Mouse (Mus musculus) adrenal gland, postnatal 36 days (tissue): ENCODE results near the gene Lsm7. TPM values are rescaled to one million over a fixed set of nuclear protein-coding genes. Genes with fewer than 3 reads are reported as not detected.

Source experiments
- DNase-seq, 2 experiments: peaks; one replicate each; pipeline ENCODE4 v3.0.0; 2021; ENCODE audit warnings: mixed read lengths in 1 of 2
- long read RNA-seq, 2 experiments: library from polyadenylated mRNA; stranded (forward); transcript quantifications; one replicate each; pipeline ENCODE4 v2.0.0; 2021; ENCODE audit warnings: borderline sequencing depth in 2 of 2
- total RNA-seq, 2 experiments: library from RNA; stranded (reverse); gene quantifications; 2 replicates each; pipeline ENCODE4 v1.2.3; 2021

Gene Lsm7
- 10 to 100 TPM; 26.6 to 36.8 TPM for total RNA-seq
- long read RNA-seq, experiment 1, transcript Lsm7-201 (4 exons, 468 nt), result major isoform, 52 of 75 reads
- long read RNA-seq, experiment 1, partial matches to known transcripts, result 1 of 75 reads
- long read RNA-seq, experiment 1, other reads (novel, unspliced or antisense), result 18 of 75 reads
- long read RNA-seq, experiment 2, transcript Lsm7-201 (4 exons, 468 nt), result major isoform, 34 of 46 reads
- long read RNA-seq, experiment 2, partial matches to known transcripts, result 1 of 46 reads
- long read RNA-seq, experiment 2, other reads (novel, unspliced or antisense), result 9 of 46 reads

- peak; percentile 98 for DNase-seq
These were observed at the start of gene Lsm7, which contains the start of gene Sppl2b for GRCm38 (mm10) chr10:80854913-80855748. Lsm7 (minus strand) TSS chr10:80855209. Sppl2b (plus strand) TSS chr10:80855275.

GRCm38 (mm10) chr10:80904709-80905108 lies 49.7 kb upstream of the Lsm7 start:
- DNase-seq, result no peak

- DNase-seq, result peak in 1 of 2 experiments; percentile 58
These were observed 49.1 kb upstream of the Lsm7 start for GRCm38 (mm10) chr10:80904004-80904693.

GRCm38 (mm10) chr10:80903282-80903681 lies 48.3 kb upstream of the Lsm7 start:
- no peak for DNase-seq

GRCm38 (mm10) chr10:80902273-80902940 lies 47.4 kb upstream of the Lsm7 start:
- DNase-seq, result no peak

- no peak for DNase-seq
These were observed 46.6 kb upstream of the Lsm7 start for GRCm38 (mm10) chr10:80901409-80902272.

GRCm38 (mm10) chr10:80900318-80901247 lies 45.6 kb upstream of the Lsm7 start, which contains the start of gene Timm13:
Timm13 (minus strand) TSS chr10:80900969.
- peak; percentile 97 to 98 for DNase-seq

GRCm38 (mm10) chr10:80899591-80900317 lies 44.7 kb upstream of the Lsm7 start:
- DNase-seq, result no peak

- DNase-seq, result no peak
These were observed 44.1 kb upstream of the Lsm7 start for GRCm38 (mm10) chr10:80899074-80899473.

- peak; percentile 40 to 44 for DNase-seq
These were observed 43.0 kb upstream of the Lsm7 start for GRCm38 (mm10) chr10:80897861-80898510.

GRCm38 (mm10) chr10:80896581-80897485 lies 41.8 kb upstream of the Lsm7 start:
- no peak for DNase-seq

GRCm38 (mm10) chr10:80895697-80896096 lies 40.7 kb upstream of the Lsm7 start:
- no peak for DNase-seq

- DNase-seq, result no peak
These were observed 40.1 kb upstream of the Lsm7 start for GRCm38 (mm10) chr10:80895100-80895499.

GRCm38 (mm10) chr10:80887181-80887580 lies 32.2 kb upstream of the Lsm7 start:
- DNase-seq, result peak; percentile 90 to 91

- DNase-seq, result peak; percentile 82 to 84
These were observed 26.3 kb upstream of the Lsm7 start for GRCm38 (mm10) chr10:80881301-80881700.

GRCm38 (mm10) chr10:80880901-80881300 lies 25.9 kb upstream of the Lsm7 start:
- no peak for DNase-seq

GRCm38 (mm10) chr10:80880131-80880641 lies 25.2 kb upstream of the Lsm7 start:
- DNase-seq, result peak; percentile 75 to 86
